Mouse (Mus musculus): ENCODE data around the gene Foxp1. TPM values are rescaled to one million over a fixed set of nuclear protein-coding genes. Genes with fewer than 3 reads are reported as not detected.

The Foxp1 gene
- total RNA-seq, 2 experiments from 2014 or later, result 88.5 to 93.5 TPM

- DNase-seq (ENCODE audit: low spot score in 2 of 2), result no peak
- Histone ChIP-seq H3K27ac (no peak overlapping the region), H3K4me3 (no peak overlapping the region)
- no peak for TF ChIP-seq CTCF (conservative IDR thresholded peaks at IDR 0.05)
Observed at GRCm38 (mm10) chr6:99240764-99241163, 281.8 kb downstream of the Foxp1 start.

GRCm38 (mm10) chr6:99235588-99235987 is 286.9 kb downstream of the Foxp1 start:
- no peak for DNase-seq (ENCODE audit: low spot score in 2 of 2)

GRCm38 (mm10) chr6:99233411-99233810 is 289.1 kb downstream of the Foxp1 start:
- TF ChIP-seq CTCF (conservative IDR thresholded peaks at IDR 0.05), result peak; percentile 45
- no peak overlapping the region for H3K27ac ChIP-seq
- DNase-seq (ENCODE audit: low spot score in 2 of 2), result no peak
- H3K4me3 ChIP-seq, result no peak overlapping the region

More at GRCm38 (mm10) chr6:99235588-99235987, 286.9 kb downstream of the Foxp1 start:
- no peak overlapping the region for H3K4me3 ChIP-seq
- H3K27ac ChIP-seq, result no peak overlapping the region
- no peak for TF ChIP-seq CTCF (conservative IDR thresholded peaks at IDR 0.05)

- H3K27ac ChIP-seq, result no peak overlapping the region
- H3K4me3 ChIP-seq, result no peak overlapping the region
- no peak for DNase-seq (ENCODE audit: low spot score in 2 of 2)
- TF ChIP-seq CTCF (conservative IDR thresholded peaks at IDR 0.05), result no peak
Observed at GRCm38 (mm10) chr6:99228336-99228870, 294.1 kb downstream of the Foxp1 start.

- no peak for DNase-seq (ENCODE audit: low spot score in 2 of 2)
- Histone ChIP-seq H3K4me3 (no peak overlapping the region), H3K27ac (no peak overlapping the region)
- TF ChIP-seq CTCF (conservative IDR thresholded peaks at IDR 0.05), result no peak
Observed at GRCm38 (mm10) chr6:99221147-99221546, 301.4 kb downstream of the Foxp1 start.

- no peak for DNase-seq (ENCODE audit: low spot score in 2 of 2)
Observed at GRCm38 (mm10) chr6:99220472-99220871, 302.0 kb downstream of the Foxp1 start.

GRCm38 (mm10) chr6:99217846-99218245 is 304.7 kb downstream of the Foxp1 start:
- no peak overlapping the region for H3K27ac ChIP-seq
- no peak for TF ChIP-seq CTCF (conservative IDR thresholded peaks at IDR 0.05)
- no peak for DNase-seq (ENCODE audit: low spot score in 2 of 2)
- H3K4me3 ChIP-seq, result no peak overlapping the region

More at GRCm38 (mm10) chr6:99220472-99220871, 302.0 kb downstream of the Foxp1 start:
- Histone ChIP-seq H3K27ac (no peak overlapping the region), H3K4me3 (no peak overlapping the region)
- TF ChIP-seq CTCF (conservative IDR thresholded peaks at IDR 0.05), result no peak

GRCm38 (mm10) chr6:99217155-99217554 is 305.4 kb downstream of the Foxp1 start:
- TF ChIP-seq CTCF (conservative IDR thresholded peaks at IDR 0.05), result no peak
- Histone ChIP-seq H3K4me3 (no peak overlapping the region), H3K27ac (no peak overlapping the region)
- no peak for DNase-seq (ENCODE audit: low spot score in 2 of 2)

GRCm38 (mm10) chr6:99212461-99212860 is 310.1 kb downstream of the Foxp1 start:
- DNase-seq (ENCODE audit: low spot score in 2 of 2), result no peak
- Histone ChIP-seq H3K4me3 (no peak overlapping the region), H3K27ac (no peak overlapping the region)
- TF ChIP-seq CTCF (conservative IDR thresholded peaks at IDR 0.05), result no peak

- H3K4me3 ChIP-seq, result no peak overlapping the region
- DNase-seq (ENCODE audit: low spot score in 2 of 2), result no peak
- H3K27ac ChIP-seq, result no peak overlapping the region
- no peak for TF ChIP-seq CTCF (conservative IDR thresholded peaks at IDR 0.05)
Observed at GRCm38 (mm10) chr6:99211663-99212333, 310.7 kb downstream of the Foxp1 start.

GRCm38 (mm10) chr6:99210161-99210560 is 312.4 kb downstream of the Foxp1 start:
- H3K4me3 ChIP-seq, result no peak overlapping the region
- no peak for DNase-seq (ENCODE audit: low spot score in 2 of 2)
- no peak overlapping the region for H3K27ac ChIP-seq
- no peak for TF ChIP-seq CTCF (conservative IDR thresholded peaks at IDR 0.05)

GRCm38 (mm10) chr6:99207226-99207885 is 315.2 kb downstream of the Foxp1 start:
- no peak overlapping the region for H3K27ac ChIP-seq
- no peak for TF ChIP-seq CTCF (conservative IDR thresholded peaks at IDR 0.05)
- no peak overlapping the region for H3K4me3 ChIP-seq
- DNase-seq (ENCODE audit: low spot score in 2 of 2), result no peak

GRCm38 (mm10) chr6:99206437-99206870 is 316.1 kb downstream of the Foxp1 start:
- DNase-seq (ENCODE audit: low spot score in 2 of 2), result no peak
- Histone ChIP-seq H3K27ac (no peak overlapping the region), H3K4me3 (no peak overlapping the region)
- TF ChIP-seq CTCF (conservative IDR thresholded peaks at IDR 0.05), result no peak

All from layer of hippocampus, adult 2 months (tissue).